Mouse (Mus musculus): ENCODE data around the gene Frmd4a. TPM values are rescaled to one million over a fixed set of nuclear protein-coding genes. Genes with fewer than 3 reads are reported as not detected.

Gene Frmd4a
- polyA plus RNA-seq, 1 experiment from 2014 or later: 39.5 TPM

DNA sequence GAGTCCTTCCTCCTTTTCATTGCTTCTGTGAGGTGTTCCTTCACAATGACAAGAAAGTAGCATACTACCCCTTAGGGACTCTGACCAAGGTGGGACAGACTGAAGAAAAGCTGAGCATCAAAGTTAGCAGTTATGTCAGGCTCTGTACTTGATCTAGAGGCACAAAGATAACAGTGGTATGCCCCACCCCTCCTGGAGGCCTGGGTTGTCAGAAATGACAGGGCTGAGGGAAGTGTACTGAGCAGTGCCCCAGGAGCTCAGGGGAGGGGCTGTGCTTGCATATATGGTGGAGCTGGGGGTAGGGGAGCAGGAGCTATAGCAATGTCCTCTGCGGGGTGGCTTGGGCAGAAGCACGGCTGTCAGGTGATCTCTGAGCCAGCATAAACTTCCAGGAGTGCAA, 477.0 kb downstream of the Frmd4a start:
- H3K4me3 ChIP-seq (replicated peaks): no peak overlapping the region
- H3K36me3 ChIP-seq: no peaks in the 10 kb centered on the region; the same call in 1 of the 2 replicates
- no peak for ATAC-seq (ENCODE audit: insufficient number of reproducible peaks, low FRiP score, low TSS enrichment, low read depth)
- H3K4me1 ChIP-seq: peaks cover 38% of the 10 kb centered on the region
- H3K4me2 ChIP-seq (replicated peaks): no peak overlapping the region
- no peak overlapping the region for H3K9ac ChIP-seq
- H3K27me3 ChIP-seq: no peaks in the 10 kb centered on the region
- WGBS: 71% methylated on average over 2 of the region's 2 CpGs
- H3K27ac ChIP-seq (replicated peaks): no peak overlapping the region
- no peaks in the 10 kb centered on the region for H3K9me3 ChIP-seq (replicated peaks)

DNA sequence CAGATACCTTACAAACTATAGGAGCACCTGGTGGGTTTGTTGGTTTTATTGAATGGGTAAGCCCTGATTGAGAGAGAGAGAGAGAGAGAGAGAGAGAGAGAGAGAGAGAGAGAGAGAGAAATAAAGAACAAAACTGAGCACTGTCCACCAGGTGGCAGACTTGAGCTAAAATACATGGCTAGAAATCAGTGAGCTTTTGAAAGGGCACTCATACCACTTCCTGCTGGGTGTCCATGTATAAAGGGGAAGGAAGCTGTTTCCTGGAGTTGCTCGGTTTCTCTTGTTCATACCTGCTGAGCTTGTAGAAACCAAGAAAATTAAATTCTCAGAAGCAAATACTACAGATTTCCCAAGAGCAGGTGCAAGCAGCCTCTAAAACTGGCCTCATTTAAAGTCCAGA, 481.7 kb downstream of the Frmd4a start:
- H3K27ac ChIP-seq (replicated peaks): no peak overlapping the region
- H3K4me2 ChIP-seq (replicated peaks): no peak overlapping the region
- no peak overlapping the region for H3K9ac ChIP-seq
- WGBS: 3% methylated on average over 1 of the region's 1 CpGs
- ATAC-seq (ENCODE audit: insufficient number of reproducible peaks, low FRiP score, low TSS enrichment, low read depth): no peak
- peaks cover 15% of the 10 kb centered on the region for H3K4me1 ChIP-seq
- H3K4me3 ChIP-seq (replicated peaks): no peak overlapping the region
- H3K36me3 ChIP-seq: no peaks in the 10 kb centered on the region; the same call in 1 of the 2 replicates
- no peaks in the 10 kb centered on the region for H3K9me3 ChIP-seq (replicated peaks)
- H3K27me3 ChIP-seq: no peaks in the 10 kb centered on the region

DNA sequence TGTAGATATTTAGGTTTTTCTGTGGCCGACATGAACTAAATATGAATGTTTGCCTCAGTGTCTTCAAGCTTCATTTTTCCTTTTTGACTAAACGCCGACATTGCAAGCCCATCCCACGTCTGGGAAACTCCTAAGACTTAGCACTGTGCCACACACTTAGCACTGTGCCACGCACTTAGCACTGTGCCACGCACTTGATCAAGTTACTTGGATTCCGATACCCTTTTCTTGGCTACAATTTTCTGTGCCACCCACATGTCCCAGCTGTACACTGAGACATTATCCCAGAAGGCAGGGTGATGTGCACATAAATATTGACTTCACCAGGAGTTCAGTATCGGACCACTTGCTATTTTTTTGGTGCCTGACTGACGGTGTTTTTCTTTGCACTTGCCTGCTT, 482.4 kb downstream of the Frmd4a start:
- peaks cover 15% of the 10 kb centered on the region for H3K4me1 ChIP-seq
- no peak overlapping the region for H3K27ac ChIP-seq (replicated peaks)
- 88% methylated on average over 9 of the region's 9 CpGs for WGBS
- H3K9me3 ChIP-seq (replicated peaks): no peaks in the 10 kb centered on the region
- no peak overlapping the region for H3K4me2 ChIP-seq (replicated peaks)
- H3K9ac ChIP-seq: no peak overlapping the region
- H3K36me3 ChIP-seq: no peaks in the 10 kb centered on the region; the same call in 1 of the 2 replicates
- H3K27me3 ChIP-seq: no peaks in the 10 kb centered on the region
- ATAC-seq (ENCODE audit: insufficient number of reproducible peaks, low FRiP score, low TSS enrichment, low read depth): no peak
- no peak overlapping the region for H3K4me3 ChIP-seq (replicated peaks)

DNA sequence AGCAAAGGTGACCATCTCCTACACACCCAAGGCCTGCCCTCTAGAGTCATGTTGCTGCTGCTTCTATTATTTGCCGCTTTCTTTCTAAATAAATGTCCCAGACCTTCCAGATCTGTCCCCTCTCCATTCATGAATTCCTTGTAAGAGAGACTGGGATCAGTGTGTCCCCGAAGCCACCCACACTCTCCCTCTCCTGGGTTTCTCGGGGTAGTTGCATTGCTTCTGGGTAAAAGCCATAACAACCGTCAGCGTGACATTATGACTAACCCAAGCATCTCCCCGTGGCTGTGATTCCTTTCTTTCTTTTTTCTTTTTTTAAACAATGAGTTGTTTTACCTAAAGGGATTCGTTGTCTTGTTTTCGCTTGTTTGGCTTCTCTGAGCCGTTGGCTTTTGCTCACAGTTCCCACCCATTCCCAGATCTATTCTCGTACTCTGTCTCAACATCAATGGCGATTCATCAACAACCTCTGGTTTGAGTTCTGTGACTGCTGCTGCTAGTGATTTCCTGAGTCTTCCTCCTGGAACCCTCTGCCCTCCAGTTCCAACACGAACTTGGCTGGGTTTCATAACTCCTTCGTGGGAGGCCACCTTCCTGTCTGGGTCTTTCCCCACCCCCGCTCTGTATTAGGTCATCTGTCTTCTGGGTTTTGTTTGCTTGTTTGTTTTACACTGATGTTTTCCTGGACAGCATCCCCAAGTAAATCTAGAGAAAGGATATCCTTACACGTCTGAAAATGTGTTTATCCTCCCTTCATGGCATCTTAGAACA, 483.9 kb downstream of the Frmd4a start:
- WGBS: 42% methylated on average over 15 of the region's 15 CpGs
- Histone ChIP-seq H3K27me3 (no peaks in the 10 kb centered on the region), H3K9me3 (replicated peaks) (no peaks in the 10 kb centered on the region), H3K27ac (replicated peaks) (peak overlapping the region; percentile 51), H3K4me1 (peaks cover 15% of the 10 kb centered on the region), H3K36me3 (no peaks in the 10 kb centered on the region; the same call in 1 of the 2 replicates), H3K9ac (no peak overlapping the region), H3K4me2 (replicated peaks) (no peak overlapping the region), H3K4me3 (replicated peaks) (no peak overlapping the region)
- ATAC-seq (ENCODE audit: insufficient number of reproducible peaks, low FRiP score, low TSS enrichment, low read depth): no peak

DNA sequence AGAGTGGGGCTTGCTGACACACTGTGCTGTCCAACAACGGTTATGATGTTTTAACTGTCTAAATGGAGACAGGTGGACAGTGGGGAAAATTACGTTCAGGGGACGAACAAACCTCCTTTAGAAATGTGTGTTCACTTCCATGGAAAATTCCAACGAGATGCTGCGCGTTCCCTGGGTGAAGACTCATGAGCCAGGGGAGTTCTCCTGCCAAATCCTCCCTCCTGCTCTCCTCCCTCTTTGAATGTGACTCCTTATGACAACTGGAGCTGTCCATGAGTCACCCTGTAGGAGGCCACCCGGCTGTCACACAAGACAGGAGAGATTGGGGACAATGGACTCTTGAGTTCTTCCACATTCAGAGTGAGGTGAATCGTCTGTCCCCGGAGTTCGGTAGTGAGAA, 486.9 kb downstream of the Frmd4a start:
- H3K4me3 ChIP-seq (replicated peaks): no peak overlapping the region
- 77% methylated on average over 10 of the region's 10 CpGs for WGBS
- ATAC-seq (ENCODE audit: insufficient number of reproducible peaks, low FRiP score, low TSS enrichment, low read depth): no peak
- no peaks in the 10 kb centered on the region for H3K27me3 ChIP-seq
- H3K36me3 ChIP-seq: no peaks in the 10 kb centered on the region
- H3K4me1 ChIP-seq: peaks cover 30% of the 10 kb centered on the region
- no peak overlapping the region for H3K4me2 ChIP-seq (replicated peaks)
- H3K9ac ChIP-seq: no peak overlapping the region
- H3K27ac ChIP-seq (replicated peaks): no peak overlapping the region
- H3K9me3 ChIP-seq (replicated peaks): no peaks in the 10 kb centered on the region

DNA sequence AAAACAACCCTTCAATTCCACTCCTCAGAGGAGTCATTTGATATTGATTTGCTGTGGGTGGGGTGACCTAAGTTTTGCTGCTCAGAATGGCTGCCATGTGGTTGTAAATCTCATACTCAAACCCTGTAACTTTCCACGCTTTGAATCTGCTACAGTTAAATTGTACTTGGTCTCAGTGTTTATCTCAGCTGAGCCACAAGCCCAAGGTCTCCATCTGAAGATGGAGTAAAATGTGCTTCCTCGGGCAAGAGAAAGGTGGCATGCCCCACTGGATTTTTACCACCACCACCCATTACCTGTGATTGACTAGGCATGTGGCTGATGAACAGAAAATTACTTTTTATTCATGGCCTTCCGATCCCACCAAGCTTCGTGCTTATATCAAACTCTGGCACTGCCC, 488.2 kb downstream of the Frmd4a start:
- H3K4me3 ChIP-seq (replicated peaks): no peak overlapping the region
- H3K4me1 ChIP-seq: peaks cover 38% of the 10 kb centered on the region
- 78% methylated on average over 4 of the region's 4 CpGs for WGBS
- ATAC-seq (ENCODE audit: insufficient number of reproducible peaks, low FRiP score, low TSS enrichment, low read depth): no peak
- H3K4me2 ChIP-seq (replicated peaks): no peak overlapping the region
- H3K9me3 ChIP-seq (replicated peaks): no peaks in the 10 kb centered on the region
- H3K27me3 ChIP-seq: no peaks in the 10 kb centered on the region
- no peak overlapping the region for H3K9ac ChIP-seq
- H3K36me3 ChIP-seq: no peaks in the 10 kb centered on the region
- no peak overlapping the region for H3K27ac ChIP-seq (replicated peaks)

DNA sequence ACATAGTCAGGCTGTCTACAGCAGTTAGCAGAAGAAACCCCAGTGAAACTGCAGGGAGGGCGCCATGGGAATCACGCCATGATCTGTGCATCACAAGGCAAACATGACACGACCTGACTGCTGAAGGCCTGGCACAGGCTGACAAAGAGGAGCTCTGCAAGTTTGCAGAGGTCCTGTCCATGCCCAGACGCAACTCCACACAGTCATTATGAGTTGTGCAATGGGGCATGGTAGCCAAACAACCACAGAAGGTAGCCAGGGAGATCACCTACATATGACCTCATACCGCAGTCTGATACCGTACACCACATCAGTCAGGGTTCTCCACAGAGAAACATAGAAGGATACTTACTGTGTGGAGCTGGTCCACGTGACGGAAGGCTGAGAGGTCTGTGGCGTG, 489.1 kb downstream of the Frmd4a start:
- WGBS: 90% methylated on average over 9 of the region's 9 CpGs
- ATAC-seq (ENCODE audit: insufficient number of reproducible peaks, low FRiP score, low TSS enrichment, low read depth): no peak
- no peaks in the 10 kb centered on the region for H3K9me3 ChIP-seq (replicated peaks)
- no peak overlapping the region for H3K4me2 ChIP-seq (replicated peaks)
- H3K4me1 ChIP-seq: peaks cover 29% of the 10 kb centered on the region
- no peak overlapping the region for H3K9ac ChIP-seq
- H3K27ac ChIP-seq (replicated peaks): no peak overlapping the region
- no peaks in the 10 kb centered on the region for H3K27me3 ChIP-seq
- no peaks in the 10 kb centered on the region for H3K36me3 ChIP-seq
- no peak overlapping the region for H3K4me3 ChIP-seq (replicated peaks)

DNA sequence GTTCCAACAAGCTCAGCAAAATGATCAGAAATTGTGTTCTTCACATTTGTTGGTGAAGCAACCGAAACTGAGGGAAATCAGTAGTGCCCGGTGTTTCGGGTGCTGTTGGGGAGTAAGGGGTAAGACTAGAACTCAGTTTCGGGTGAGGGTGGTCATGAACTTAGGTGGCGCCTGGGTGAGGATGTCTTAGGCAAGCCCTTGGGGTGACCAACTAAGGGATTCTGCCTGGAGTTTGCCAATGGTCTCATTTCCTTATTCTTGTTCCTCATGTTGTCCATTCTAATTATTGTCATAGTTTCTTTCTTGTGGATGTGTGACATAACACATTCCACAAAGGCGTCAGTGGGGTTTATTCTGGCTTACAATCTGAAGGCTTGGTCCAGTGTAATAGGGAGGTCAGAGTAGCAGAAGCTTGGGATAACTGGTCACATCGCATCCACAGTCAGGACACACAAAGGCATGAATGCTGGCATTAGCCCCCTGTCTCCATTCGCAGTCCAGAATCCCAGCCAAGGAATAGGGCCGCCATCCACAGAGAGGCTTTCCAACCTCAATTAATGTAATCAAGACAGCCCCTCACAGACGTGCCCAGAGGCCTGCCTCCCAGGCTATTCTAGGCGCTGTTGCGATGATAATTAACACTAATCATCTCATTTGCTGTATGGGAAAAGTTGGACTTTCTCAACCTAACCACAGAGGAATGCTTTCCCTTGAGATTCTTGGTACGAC, 490.5 kb downstream of the Frmd4a start:
- no peaks in the 10 kb centered on the region for H3K36me3 ChIP-seq
- no peak overlapping the region for H3K9ac ChIP-seq
- ATAC-seq (ENCODE audit: insufficient number of reproducible peaks, low FRiP score, low TSS enrichment, low read depth): no peak
- H3K4me3 ChIP-seq (replicated peaks): no peak overlapping the region
- 70% methylated on average over 13 of the region's 13 CpGs for WGBS
- no peaks in the 10 kb centered on the region for H3K9me3 ChIP-seq (replicated peaks)
- H3K27me3 ChIP-seq: no peaks in the 10 kb centered on the region
- no peak overlapping the region for H3K4me2 ChIP-seq (replicated peaks)
- H3K27ac ChIP-seq (replicated peaks): peak overlapping the region; percentile 61; the same call in 1 of the 2 replicates
- peaks cover 27% of the 10 kb centered on the region for H3K4me1 ChIP-seq

DNA sequence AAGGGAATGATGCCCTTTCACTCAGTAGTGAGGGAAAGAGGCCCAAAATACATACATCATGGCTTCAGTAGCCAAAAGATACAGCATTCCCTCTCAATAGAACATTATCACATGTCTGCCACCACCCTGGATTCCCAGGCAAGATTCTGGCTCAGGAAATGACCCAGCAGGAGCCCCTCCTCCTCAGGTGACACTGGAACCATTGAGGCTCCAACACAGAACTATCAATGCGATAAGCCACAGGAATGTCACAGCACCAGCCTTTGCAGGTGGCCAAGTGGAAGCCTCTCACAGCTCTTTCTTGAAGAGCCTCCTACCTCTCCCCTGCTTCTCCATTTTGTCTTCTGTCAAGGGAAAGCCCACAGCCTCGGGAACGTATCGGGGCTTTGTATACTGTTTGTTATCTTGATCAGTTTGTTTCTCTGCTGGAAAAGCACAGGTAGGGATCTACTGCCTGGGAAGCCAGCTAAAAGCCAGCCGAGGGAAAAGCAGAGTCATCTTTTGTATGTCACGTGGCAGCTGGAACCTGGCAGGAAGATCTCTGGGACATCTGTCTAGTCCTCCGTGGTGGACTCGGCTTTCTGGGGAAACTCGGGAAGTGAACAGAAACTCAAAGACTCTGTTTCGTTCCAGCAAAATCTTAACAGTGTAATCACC, 491.6 kb downstream of the Frmd4a start:
- Histone ChIP-seq H3K4me3 (replicated peaks) (no peak overlapping the region), H3K27me3 (no peaks in the 10 kb centered on the region), H3K4me1 (peaks cover 27% of the 10 kb centered on the region), H3K4me2 (replicated peaks) (no peak overlapping the region), H3K36me3 (no peaks in the 10 kb centered on the region; the same call in 1 of the 2 replicates), H3K9me3 (replicated peaks) (no peaks in the 10 kb centered on the region), H3K9ac (no peak overlapping the region), H3K27ac (replicated peaks) (peak overlapping the region; percentile 61)
- 60% methylated on average over 10 of the region's 10 CpGs for WGBS
- no peak for ATAC-seq (ENCODE audit: insufficient number of reproducible peaks, low FRiP score, low TSS enrichment, low read depth)

DNA sequence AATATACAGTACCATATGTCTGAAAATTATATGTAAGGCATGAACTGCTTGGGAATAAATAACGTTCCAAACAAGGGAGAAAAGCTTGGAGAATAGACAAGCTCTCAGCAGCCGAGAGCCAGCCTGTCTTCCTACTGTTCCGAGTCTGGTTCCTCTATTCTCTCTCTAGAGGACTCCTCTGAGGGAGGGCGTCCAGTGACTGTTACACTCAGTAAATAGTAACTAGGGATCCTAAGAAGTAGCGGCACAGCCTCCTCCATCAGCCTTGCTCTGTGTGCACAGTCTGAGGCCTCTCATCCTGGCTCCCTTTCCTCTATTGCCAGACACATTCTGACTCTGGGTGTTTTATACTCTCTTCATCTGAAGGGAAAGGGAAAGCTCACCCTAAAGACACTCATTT, 492.2 kb downstream of the Frmd4a start:
- H3K27me3 ChIP-seq: no peaks in the 10 kb centered on the region
- peak overlapping the region; percentile 48; the same call in 1 of the 2 replicates for H3K27ac ChIP-seq (replicated peaks)
- H3K4me1 ChIP-seq: peaks cover 27% of the 10 kb centered on the region
- no peaks in the 10 kb centered on the region; the same call in 1 of the 2 replicates for H3K36me3 ChIP-seq
- WGBS: 58% methylated on average over 5 of the region's 5 CpGs
- no peak overlapping the region for H3K4me2 ChIP-seq (replicated peaks)
- H3K9ac ChIP-seq: no peak overlapping the region
- no peak overlapping the region for H3K4me3 ChIP-seq (replicated peaks)
- no peak for ATAC-seq (ENCODE audit: insufficient number of reproducible peaks, low FRiP score, low TSS enrichment, low read depth)
- no peaks in the 10 kb centered on the region for H3K9me3 ChIP-seq (replicated peaks)
